Mouse (Mus musculus): ENCODE data around the gene Slc25a20. TPM values are rescaled to one million over a fixed set of nuclear protein-coding genes. Genes with fewer than 3 reads are reported as not detected.

Gene Slc25a20
- total and polyA plus RNA-seq, 2 experiments = 52.5 to 118 TPM

GRCm38 (mm10) chr9:108726116-108726515 is 64.2 kb downstream of the Slc25a20 start:
- H3K79me2 ChIP-seq (ENCODE audit: control insufficient read depth, insufficient read depth, low read length) = no peaks in the 10 kb centered on the region; the same call in 1 of the 2 replicates
- DNase-seq (ENCODE audit: extremely low read depth, low read depth, low spot score) = no peak
- TF ChIP-seq POLR2A (IDR thresholded peaks at IDR 0.05; ENCODE audit: extremely low read depth, insufficient read depth, low read length) (no peak), CTCF (IDR thresholded peaks at IDR 0.05; ENCODE audit: low read depth, low read length) (no peak)
- H3K9ac ChIP-seq (ENCODE audit: low read depth, low read length) = no peak overlapping the region
- H3K36me3 ChIP-seq (ENCODE audit: control insufficient read depth, insufficient read depth, low read length) = peaks cover 40% of the 10 kb centered on the region
- WGBS = 87% methylated on average over 5 of the region's 5 CpGs
- H3K4me3 ChIP-seq (ENCODE audit: insufficient read depth, low read depth, low read length) = no peak overlapping the region
- H3K4me1 ChIP-seq (ENCODE audit: control insufficient read depth, insufficient read depth, low read length) = no peaks in the 10 kb centered on the region
- H3K27ac ChIP-seq (replicated peaks; ENCODE audit: insufficient read depth, low read depth, low read length) = no peak overlapping the region
- H3K27me3 ChIP-seq (ENCODE audit: control insufficient read depth, insufficient read depth, low read length) = no peaks in the 10 kb centered on the region

- no peak overlapping the region for H3K9ac ChIP-seq (ENCODE audit: low read depth, low read length)
- peaks cover 41% of the 10 kb centered on the region for H3K36me3 ChIP-seq (ENCODE audit: control insufficient read depth, insufficient read depth, low read length)
- no peak for DNase-seq (ENCODE audit: extremely low read depth, low read depth, low spot score)
- H3K27ac ChIP-seq (replicated peaks; ENCODE audit: insufficient read depth, low read depth, low read length) = no peak overlapping the region
- H3K4me3 ChIP-seq (ENCODE audit: insufficient read depth, low read depth, low read length) = no peak overlapping the region
- H3K4me1 ChIP-seq (ENCODE audit: control insufficient read depth, insufficient read depth, low read length) = no peaks in the 10 kb centered on the region
- TF ChIP-seq CTCF (IDR thresholded peaks at IDR 0.05; ENCODE audit: low read depth, low read length) = no peak; the same call in 1 of the 2 replicates
- no peak for TF ChIP-seq POLR2A (IDR thresholded peaks at IDR 0.05; ENCODE audit: extremely low read depth, insufficient read depth, low read length)
- H3K79me2 ChIP-seq (ENCODE audit: control insufficient read depth, insufficient read depth, low read length) = no peaks in the 10 kb centered on the region; the same call in 1 of the 2 replicates
- no peaks in the 10 kb centered on the region for H3K27me3 ChIP-seq (ENCODE audit: control insufficient read depth, insufficient read depth, low read length)
Observed at GRCm38 (mm10) chr9:108729050-108729449, 67.2 kb downstream of the Slc25a20 start.

GRCm38 (mm10) chr9:108732462-108732861 is 70.6 kb downstream of the Slc25a20 start:
- Histone ChIP-seq H3K27me3 (ENCODE audit: control insufficient read depth, insufficient read depth, low read length) (no peaks in the 10 kb centered on the region), H3K36me3 (ENCODE audit: control insufficient read depth, insufficient read depth, low read length) (peaks cover 53% of the 10 kb centered on the region), H3K4me3 (ENCODE audit: insufficient read depth, low read depth, low read length) (no peak overlapping the region), H3K9ac (ENCODE audit: low read depth, low read length) (no peak overlapping the region), H3K4me1 (ENCODE audit: control insufficient read depth, insufficient read depth, low read length) (no peaks in the 10 kb centered on the region), H3K79me2 (ENCODE audit: control insufficient read depth, insufficient read depth, low read length) (no peaks in the 10 kb centered on the region; the same call in 1 of the 2 replicates), H3K27ac (replicated peaks; ENCODE audit: insufficient read depth, low read depth, low read length) (no peak overlapping the region)
- DNase-seq (ENCODE audit: extremely low read depth, low read depth, low spot score) = no peak
- TF ChIP-seq POLR2A (IDR thresholded peaks at IDR 0.05; ENCODE audit: extremely low read depth, insufficient read depth, low read length) (no peak), CTCF (IDR thresholded peaks at IDR 0.05; ENCODE audit: low read depth, low read length) (no peak)

Other genes starting within 250 kb of the Slc25a20 start
- not detected in 2 replicates for gene Ccdc36, start 233.6 kb upstream of the Slc25a20 start, total RNA-seq (2014; rRNA removed)
- not detected in 2 replicates for gene Ccdc36, start 233.6 kb upstream of the Slc25a20 start, polyA plus RNA-seq (2012; rRNA removed)
- not detected in 2 replicates for gene BC048562, start 225.6 kb upstream of the Slc25a20 start, total RNA-seq (2014; rRNA removed)
- not detected in 2 replicates for gene BC048562, start 225.6 kb upstream of the Slc25a20 start, polyA plus RNA-seq (2012; rRNA removed)
- gene Ccdc71, start 201.6 kb upstream of the Slc25a20 start, total RNA-seq (2014; rRNA removed) = 5.6 and 6.4 TPM in 2 replicates
- gene Ccdc71, start 201.6 kb upstream of the Slc25a20 start, polyA plus RNA-seq (2012; rRNA removed) = 13.2 and 15.7 TPM in 2 replicates
- gene Klhdc8b, start 200.5 kb upstream of the Slc25a20 start, total RNA-seq (2014; rRNA removed) = 8.7 and 10.1 TPM in 2 replicates
- gene Klhdc8b, start 200.5 kb upstream of the Slc25a20 start, polyA plus RNA-seq (2012; rRNA removed) = 13.2 and 25.6 TPM in 2 replicates
- gene Lamb2, start 182.4 kb upstream of the Slc25a20 start, total RNA-seq (2014; rRNA removed) = 4.0 and 4.8 TPM in 2 replicates
- 2.7 and 5.0 TPM in 2 replicates for gene Lamb2, start 182.4 kb upstream of the Slc25a20 start, polyA plus RNA-seq (2012; rRNA removed)
- gene Usp19, start 171.5 kb upstream of the Slc25a20 start, total RNA-seq (2014; rRNA removed) = 24.3 and 34.1 TPM in 2 replicates
- gene Usp19, start 171.5 kb upstream of the Slc25a20 start, polyA plus RNA-seq (2012; rRNA removed) = 51.7 and 80.5 TPM in 2 replicates
- 69.6 and 70.6 TPM in 2 replicates for gene Qars, start 154.4 kb upstream of the Slc25a20 start, total RNA-seq (2014; rRNA removed)
- 90.2 and 99.4 TPM in 2 replicates for gene Qars, start 154.4 kb upstream of the Slc25a20 start, polyA plus RNA-seq (2012; rRNA removed)
- 43.0 and 52.7 TPM in 2 replicates for gene Qrich1, start 145.3 kb upstream of the Slc25a20 start, total RNA-seq (2014; rRNA removed)
- 50.7 and 54.9 TPM in 2 replicates for gene Qrich1, start 145.3 kb upstream of the Slc25a20 start, polyA plus RNA-seq (2012; rRNA removed)
- gene Impdh2, start 101.8 kb upstream of the Slc25a20 start, total RNA-seq (2014; rRNA removed) = 33.6 and 39.3 TPM in 2 replicates
- gene Impdh2, start 101.8 kb upstream of the Slc25a20 start, polyA plus RNA-seq (2012; rRNA removed) = 62.5 and 72.8 TPM in 2 replicates
- gene Ndufaf3, start 94.7 kb upstream of the Slc25a20 start, total RNA-seq (2014; rRNA removed) = 12.0 and 13.4 TPM in 2 replicates
- 29.0 and 31.3 TPM in 2 replicates for gene Ndufaf3, start 94.7 kb upstream of the Slc25a20 start, polyA plus RNA-seq (2012; rRNA removed)
- 32.8 and 35.2 TPM in 2 replicates for gene Dalrd3, start 92.2 kb upstream of the Slc25a20 start, total RNA-seq (2014; rRNA removed)
- 104 and 130 TPM in 2 replicates for gene Dalrd3, start 92.2 kb upstream of the Slc25a20 start, polyA plus RNA-seq (2012; rRNA removed)
- 6.4 and 8.1 TPM in 2 replicates for gene Wdr6, start 83.3 kb upstream of the Slc25a20 start, total RNA-seq (2014; rRNA removed)
- gene Wdr6, start 83.3 kb upstream of the Slc25a20 start, polyA plus RNA-seq (2012; rRNA removed) = 8.4 and 14.8 TPM in 2 replicates
- 0.09 and 0.13 TPM in 2 replicates for gene P4htm, start 64.4 kb upstream of the Slc25a20 start, total RNA-seq (2014; rRNA removed)
- gene P4htm, start 64.4 kb upstream of the Slc25a20 start, polyA plus RNA-seq (2012; rRNA removed) = 0.46 and 0.67 TPM in 2 replicates
- 34.0 and 37.1 TPM in 2 replicates for gene Arih2, start 12.7 kb upstream of the Slc25a20 start, total RNA-seq (2014; rRNA removed)
- gene Arih2, start 12.7 kb upstream of the Slc25a20 start, polyA plus RNA-seq (2012; rRNA removed) = 25.5 and 26.8 TPM in 2 replicates
- gene Prkar2a, start 27.2 kb downstream of the Slc25a20 start, total RNA-seq (2014; rRNA removed) = 20.0 and 26.2 TPM in 2 replicates
- gene Prkar2a, start 27.2 kb downstream of the Slc25a20 start, polyA plus RNA-seq (2012; rRNA removed) = 23.4 and 28.8 TPM in 2 replicates
- 78.6 and 87.2 TPM in 2 replicates for gene Ip6k2, start 121.7 kb downstream of the Slc25a20 start, total RNA-seq (2014; rRNA removed)
- 47.1 and 52.8 TPM in 2 replicates for gene Ip6k2, start 121.7 kb downstream of the Slc25a20 start, polyA plus RNA-seq (2012; rRNA removed)
- gene Nckipsd, start 146.3 kb downstream of the Slc25a20 start, total RNA-seq (2014; rRNA removed) = 2.2 and 2.8 TPM in 2 replicates
- gene Nckipsd, start 146.3 kb downstream of the Slc25a20 start, polyA plus RNA-seq (2012; rRNA removed) = 5.8 and 7.7 TPM in 2 replicates
- under 0.01 TPM in 1 of 2 replicates, not detected in the other for gene Celsr3, start 164.2 kb downstream of the Slc25a20 start, total RNA-seq (2014; rRNA removed)
- gene Celsr3, start 164.2 kb downstream of the Slc25a20 start, polyA plus RNA-seq (2012; rRNA removed) = not detected in 2 replicates
- gene Slc26a6, start 191.2 kb downstream of the Slc25a20 start, total RNA-seq (2014; rRNA removed) = 5.5 and 5.6 TPM in 2 replicates
- gene Slc26a6, start 191.2 kb downstream of the Slc25a20 start, polyA plus RNA-seq (2012; rRNA removed) = 5.4 and 6.7 TPM in 2 replicates